In genomic region chr1:23906082-23906481, GRCm38 (mm10) we compare ENCODE assay signal across 12 mouse cellular contexts. TPM values are rescaled to one million over a fixed set of nuclear protein-coding genes. Genes with fewer than 3 reads are reported as not detected.
DNase-seq lines count a peak whose midpoint lies in the region; ATAC-seq and TF ChIP-seq lines count a peak whose summit lies in the region.
"Had no signal": no experiment of that assay in that cellular context is flagged by ENCODE, and none has a peak within 500 bp of the region (broad histone marks: within the 10 kb centered on the region; RNA-seq: fewer than 3 reads in every experiment).

No protein-coding gene starts in this region.

- no peak overlapping the region for H3K4me2 ChIP-seq in forebrain, postnatal 0 days (ENCODE audit: low read depth)
- H3K4me2 ChIP-seq in forebrain, embryonic 15.5 days (replicated peaks), result no peak overlapping the region
- H3K4me2 ChIP-seq: hindbrain, embryonic 15.5 days had no signal

- H3K36me3 ChIP-seq in forebrain, postnatal 0 days (ENCODE audit: insufficient read depth), result no peaks in the 10 kb centered on the region
- no peaks in the 10 kb centered on the region for H3K36me3 ChIP-seq in forebrain, embryonic 15.5 days
- H3K36me3 ChIP-seq: hindbrain, embryonic 15.5 days had no signal

- no peaks in the 10 kb centered on the region for H3K9me3 ChIP-seq in forebrain, postnatal 0 days (ENCODE audit: low read length)
- no peaks in the 10 kb centered on the region for H3K9me3 ChIP-seq in forebrain, embryonic 15.5 days
- H3K9me3 ChIP-seq: hindbrain, embryonic 15.5 days; limb, embryonic 10.5 days had no signal

- H3K4me1 ChIP-seq in forebrain, postnatal 0 days (ENCODE audit: insufficient read depth), result no peaks in the 10 kb centered on the region
- no peaks in the 10 kb centered on the region for H3K4me1 ChIP-seq in forebrain, embryonic 15.5 days
- H3K4me1 ChIP-seq in lung, adult 2 months (ENCODE audit: control insufficient read depth, insufficient read depth, low read length), result peaks cover 2% of the 10 kb centered on the region
- H3K4me1 ChIP-seq: hindbrain, embryonic 15.5 days; limb, embryonic 10.5 days had no signal

- no peak for TF ChIP-seq POLR2A in lung, adult 2 months (IDR thresholded peaks at IDR 0.05; ENCODE audit: borderline replicate concordance, extremely low read depth, low read depth, low read length)

- ATAC-seq in forebrain, postnatal 0 days, result no peak
- ATAC-seq in forebrain, embryonic 15.5 days (replicated peaks), result no peak

- no peak for DNase-seq in forebrain, postnatal 0 days
- DNase-seq in lung, adult 2 months, result no peak
- DNase-seq in lung, adult 18-20 months, result no peak
- DNase-seq in Muller cell, postnatal 12 days (ENCODE audit: inconsistent ontology term), result peak; percentile 15
- peak; percentile 61 for DNase-seq in retina, embryonic 14.5 days (ENCODE audit: low spot score)
- no peak for DNase-seq in cerebellum, postnatal 36 days
- no peak for DNase-seq in cerebellum, adult 11 months
- DNase-seq: kidney, postnatal 4 days; lung, postnatal 4 days had no signal

- no peak overlapping the region for H3K27ac ChIP-seq in forebrain, postnatal 0 days (ENCODE audit: low read depth, low read length)
- H3K27ac ChIP-seq in forebrain, embryonic 15.5 days (replicated peaks), result no peak overlapping the region
- H3K27ac ChIP-seq: hindbrain, embryonic 15.5 days; limb, embryonic 10.5 days had no signal

- no peak overlapping the region for H3K4me3 ChIP-seq in forebrain, postnatal 0 days (ENCODE audit: low read depth, low read length)
- H3K4me3 ChIP-seq in forebrain, embryonic 15.5 days, result no peak overlapping the region
- no peak overlapping the region for H3K4me3 ChIP-seq in lung, adult 2 months (replicated peaks; ENCODE audit: extremely low read depth, low read depth, low read length)
- H3K4me3 ChIP-seq: hindbrain, embryonic 15.5 days; limb, embryonic 10.5 days had no signal

- no peak overlapping the region for H3K9ac ChIP-seq in forebrain, postnatal 0 days
- H3K9ac ChIP-seq in forebrain, embryonic 15.5 days (replicated peaks), result no peak overlapping the region
- H3K9ac ChIP-seq: hindbrain, embryonic 15.5 days had no signal

- peak; percentile 60 for TF ChIP-seq CTCF in forebrain, postnatal 0 days (IDR thresholded peaks at IDR 0.05; ENCODE audit: low read depth)
- TF ChIP-seq CTCF in lung, adult 2 months (IDR thresholded peaks at IDR 0.05; ENCODE audit: insufficient read depth, low read length), result peak; percentile 43; the same call in 1 of the 2 replicates

- H3K27me3 ChIP-seq in forebrain, postnatal 0 days (ENCODE audit: insufficient read depth, low read length), result no peaks in the 10 kb centered on the region
- H3K27me3 ChIP-seq in forebrain, embryonic 15.5 days, result no peaks in the 10 kb centered on the region
- H3K27me3 ChIP-seq: hindbrain, embryonic 15.5 days had no signal

RNA-seq across cellular contexts. Expression of gene Smap1, which starts 16.0 kb away (rescaled TPM):
- total RNA-seq in forebrain, postnatal 0 days (2014; rRNA removed), result 74.5 and 80.5 TPM in 2 replicates
- 131 and 152 TPM in 2 replicates for polyA plus RNA-seq in forebrain, postnatal 0 days (2015; fragmentation: Nextera tagmentation; extraction: Ambion mirVana)
- 87.9 and 91.8 TPM in 2 replicates for polyA plus RNA-seq in forebrain, embryonic 15.5 days (2015; fragmentation: Nextera tagmentation; extraction: Ambion mirVana)
- polyA plus RNA-seq in lung, adult 2 months (2012; rRNA removed), result 28.4 and 45.0 TPM in 2 replicates

Comparison
In these comparisons a context has a peak if more than half of its experiments do, and no peak if none do; other contexts are left out.
1. DNase-seq: peak in Muller cell, postnatal 12 days (single experiment) and retina, embryonic 14.5 days (single experiment); none in forebrain, postnatal 0 days (single experiment), lung, adult 2 months (single experiment), lung, adult 18-20 months (0 of 2), cerebellum, postnatal 36 days (0 of 2) and cerebellum, adult 11 months (single experiment).